Mouse (Mus musculus) stomach, embryonic 14.5 days (tissue): ENCODE measurements around the gene Nub1. TPM values are rescaled to one million over a fixed set of nuclear protein-coding genes. Genes with fewer than 3 reads are reported as not detected.
A peak's percentile ranks its signal among the peaks of the same experiment; 100 is the strongest.
"Not testable (repeated sequence)": the region's sequence is repeated elsewhere in the genome, so short reads cannot be mapped to it uniquely, and the experiment has no call there.

Experiments
- ATAC-seq: fragments of 200-750 bp; cut with Nextera tagmentation; 2 replicates; pipeline ENCODE4 v1.8.0; 2017; ENCODE audit warnings: low read depth, moderate TSS enrichment; ENCODE audit not compliant: insufficient number of reproducible peaks, insufficient read depth, low FRiP score
- H3K27ac ChIP-seq: fragments of 300-500 bp; sonication (generic); 2 replicates; pipeline ENCODE4 v1.5.1; 2014; ENCODE audit warnings: mild to moderate bottlenecking, low read length, moderate library complexity, mixed read lengths
- H3K27me3 ChIP-seq: fragments of 300-500 bp; sonication (generic); 2 replicates; pipeline ENCODE4 v1.6.1; 2014; ENCODE audit warnings: low read length, control low read depth, mixed read lengths; ENCODE audit not compliant: control insufficient read depth, insufficient read depth
- H3K36me3 ChIP-seq: fragments of 300-500 bp; sonication (generic); 2 replicates; pipeline ENCODE4 v1.6.1; 2014; ENCODE audit warnings: mild to moderate bottlenecking, control low read depth, low read length, moderate library complexity, mixed read lengths; ENCODE audit not compliant: control insufficient read depth, insufficient read depth
- H3K4me1 ChIP-seq: fragments of 300-500 bp; sonication (generic); 2 replicates; pipeline ENCODE4 v1.6.1; 2014; ENCODE audit warnings: low read length, control low read depth, mixed read lengths; ENCODE audit not compliant: control insufficient read depth, insufficient read depth
- H3K4me2 ChIP-seq: fragments of 300-500 bp; sonication (generic); replicated peaks from 2 replicates; pipeline ENCODE4 v1.6.1; 2014; ENCODE audit warnings: low read depth, low read length, control low read depth
- H3K4me3 ChIP-seq: fragments of 300-500 bp; sonication (generic); 2 replicates; pipeline ENCODE4 v1.5.1; 2014; ENCODE audit warnings: low read depth, low read length, control low read depth
- H3K9ac ChIP-seq: fragments of 300-500 bp; sonication (generic); replicated peaks from 2 replicates; pipeline ENCODE4 v1.6.1; 2014; ENCODE audit warnings: low read depth, mild to moderate bottlenecking, control low read depth, low read length, moderate library complexity, mixed read lengths
- H3K9me3 ChIP-seq: fragments of 300-500 bp; sonication (generic); 2 replicates; pipeline ENCODE4 v1.6.1; 2016; ENCODE audit warnings: low read depth, low read length, control low read depth; ENCODE audit not compliant: control insufficient read depth
- WGBS: fragments of 180-500 bp; shearing (Covaris S2); extraction: QIAGEN DNeasy Blood & Tissue Kit; methylation state at CpG from one replicate; pipeline ENCODE4 v1.1.7; 2014; 5-methylcytosine and 5-hydroxymethylcytosine counted together
- polyA plus RNA-seq: library from polyadenylated mRNA; unstranded; fragments of >200 nt; fragmentation: Nextera tagmentation; extraction: Ambion mirVana; gene quantifications from 2 replicates; pipeline ENCODE4 v1.2.1, GENCODE M21; 2014

The Nub1 gene
- polyA plus RNA-seq, 1 experiment from 2014 or later: 33.5 TPM

GRCm38 (mm10) chr5:24684578-24685365 is 560 bp upstream of the Nub1 start:
- no peaks in the 10 kb centered on the region for H3K9me3 ChIP-seq
- no peaks in the 10 kb centered on the region for H3K27me3 ChIP-seq
- H3K4me2 ChIP-seq: peak overlapping the region; percentile 54
- H3K9ac ChIP-seq: no peak overlapping the region; the same call in 1 of the 2 replicates
- peaks cover 5% of the 10 kb centered on the region; the same call in 1 of the 2 replicates for H3K4me1 ChIP-seq
- H3K4me3 ChIP-seq: peak overlapping the region; percentile 76
- ATAC-seq: peak; percentile 25; the same call in 1 of the 2 replicates
- 18% methylated on average over 16 of the region's 16 CpGs for WGBS
- peak overlapping the region; percentile 98 for H3K27ac ChIP-seq
- peaks cover 7% of the 10 kb centered on the region; the same call in 1 of the 2 replicates for H3K36me3 ChIP-seq

- Histone ChIP-seq H3K4me2 (peak overlapping the region; percentile 50), H3K9ac (peak overlapping the region; percentile 57), H3K9me3 (no peaks in the 10 kb centered on the region), H3K27me3 (no peaks in the 10 kb centered on the region), H3K36me3 (peaks cover 15% of the 10 kb centered on the region; the same call in 1 of the 2 replicates), H3K4me1 (peaks cover 5% of the 10 kb centered on the region; the same call in 1 of the 2 replicates), H3K4me3 (peak overlapping the region; percentile 76), H3K27ac (peak overlapping the region; percentile 70)
- WGBS: under 1% methylated on average over 15 of the region's 15 CpGs
- no peak for ATAC-seq
Observed at GRCm38 (mm10) chr5:24686176-24686575, 844 bp downstream of the Nub1 start.

GRCm38 (mm10) chr5:24686671-24687420 is 1.5 kb downstream of the Nub1 start:
- WGBS: 74% methylated on average over 16 of the region's 16 CpGs
- H3K4me1 ChIP-seq, ATAC-seq, H3K27ac ChIP-seq, H3K27me3 ChIP-seq, H3K9me3 ChIP-seq: not testable (repeated sequence)
- Histone ChIP-seq H3K9ac (peak overlapping the region; percentile 57; the same call in 1 of the 2 replicates), H3K4me2 (peak overlapping the region; percentile 50), H3K4me3 (peak overlapping the region; percentile 76), H3K36me3 (peaks cover 22% of the 10 kb centered on the region)

GRCm38 (mm10) chr5:24687696-24688095 is 2.4 kb downstream of the Nub1 start:
- ATAC-seq: no peak
- H3K9ac ChIP-seq: no peak overlapping the region
- no peak overlapping the region for H3K4me3 ChIP-seq
- 93% methylated on average over 1 of the region's 1 CpGs for WGBS
- no peak overlapping the region for H3K27ac ChIP-seq
- H3K36me3 ChIP-seq: peaks cover 28% of the 10 kb centered on the region
- no peaks in the 10 kb centered on the region for H3K9me3 ChIP-seq
- no peak overlapping the region for H3K4me2 ChIP-seq
- no peaks in the 10 kb centered on the region for H3K27me3 ChIP-seq
- H3K4me1 ChIP-seq: peaks cover 5% of the 10 kb centered on the region; the same call in 1 of the 2 replicates

GRCm38 (mm10) chr5:24696704-24697103 is 11.4 kb downstream of the Nub1 start:
- no peaks in the 10 kb centered on the region for H3K27me3 ChIP-seq
- peaks cover 76% of the 10 kb centered on the region for H3K36me3 ChIP-seq
- WGBS: 92% methylated on average over 3 of the region's 3 CpGs
- H3K4me3 ChIP-seq: no peak overlapping the region
- H3K27ac ChIP-seq: no peak overlapping the region
- H3K9ac ChIP-seq: no peak overlapping the region
- no peaks in the 10 kb centered on the region for H3K4me1 ChIP-seq
- no peak overlapping the region for H3K4me2 ChIP-seq
- H3K9me3 ChIP-seq: no peaks in the 10 kb centered on the region
- ATAC-seq: no peak

- H3K4me2 ChIP-seq: no peak overlapping the region
- 81% methylated on average over 3 of the region's 3 CpGs for WGBS
- H3K4me1 ChIP-seq: no peaks in the 10 kb centered on the region
- no peaks in the 10 kb centered on the region for H3K9me3 ChIP-seq
- ATAC-seq: no peak
- H3K9ac ChIP-seq: no peak overlapping the region
- H3K36me3 ChIP-seq: peaks cover 77% of the 10 kb centered on the region
- H3K4me3 ChIP-seq: no peak overlapping the region
- no peak overlapping the region; the same call in 1 of the 2 replicates for H3K27ac ChIP-seq
- no peaks in the 10 kb centered on the region for H3K27me3 ChIP-seq
Observed at GRCm38 (mm10) chr5:24701271-24701670, 15.9 kb downstream of the Nub1 start.

- Histone ChIP-seq H3K4me1 (no peaks in the 10 kb centered on the region), H3K27ac (no peak overlapping the region), H3K4me3 (no peak overlapping the region), H3K4me2 (no peak overlapping the region), H3K9me3 (no peaks in the 10 kb centered on the region), H3K9ac (no peak overlapping the region), H3K36me3 (peaks cover 89% of the 10 kb centered on the region), H3K27me3 (no peaks in the 10 kb centered on the region)
- no peak for ATAC-seq
- 91% methylated on average over 8 of the region's 8 CpGs for WGBS
Observed at GRCm38 (mm10) chr5:24704615-24705014, 19.3 kb downstream of the Nub1 start.

GRCm38 (mm10) chr5:24709962-24710361 is 24.6 kb downstream of the Nub1 start:
- H3K27me3 ChIP-seq: no peaks in the 10 kb centered on the region
- no peak for ATAC-seq
- H3K36me3 ChIP-seq: peaks cover 70% of the 10 kb centered on the region
- 62% methylated on average over 2 of the region's 2 CpGs for WGBS
- no peak overlapping the region for H3K27ac ChIP-seq
- H3K9ac ChIP-seq: no peak overlapping the region
- H3K4me1 ChIP-seq: no peaks in the 10 kb centered on the region
- peaks cover 4% of the 10 kb centered on the region; the same call in 1 of the 2 replicates for H3K9me3 ChIP-seq
- no peak overlapping the region for H3K4me3 ChIP-seq
- no peak overlapping the region for H3K4me2 ChIP-seq
